Mouse (Mus musculus) forebrain, embryonic 16.5 days (tissue): ENCODE measurements at regions not wholly inside any gene's neighbourhood (a gene's known extent, or its start where the extent isn't known, plus 50 kb on each side); places are given as distances from the start of the nearest gene placed in this dataset.

ENCODE experiments used
- ATAC-seq: fragments of 200-750 bp; cut with Nextera tagmentation; 2 replicates; pipeline ENCODE4 v1.8.0; 2017; ENCODE audit warnings: mild to moderate bottlenecking, moderate library complexity
- H3K27ac ChIP-seq: fragments of 300-500 bp; sonication (generic); 2 replicates; pipeline ENCODE4 v1.5.1; 2014; ENCODE audit warnings: low read length, control low read depth
- H3K27me3 ChIP-seq: fragments of 300-500 bp; sonication (generic); replicated peaks from 2 replicates; pipeline ENCODE4 v1.6.1; 2014; ENCODE audit warnings: low read length; ENCODE audit not compliant: control insufficient read depth, insufficient read depth
- H3K36me3 ChIP-seq: fragments of 300-500 bp; sonication (generic); 2 replicates; pipeline ENCODE4 v1.6.1; 2014; ENCODE audit not compliant: control insufficient read depth, insufficient read depth
- H3K4me1 ChIP-seq: fragments of 300-500 bp; sonication (generic); replicated peaks from 2 replicates; pipeline ENCODE4 v1.6.1; 2014; ENCODE audit warnings: low read length; ENCODE audit not compliant: control insufficient read depth, insufficient read depth
- H3K4me2 ChIP-seq: fragments of 300-500 bp; sonication (generic); 2 replicates; pipeline ENCODE4 v1.6.1; 2014; ENCODE audit warnings: mild to moderate bottlenecking, low read length, control low read depth
- H3K4me3 ChIP-seq: fragments of 300-500 bp; sonication (generic); replicated peaks from 2 replicates; pipeline ENCODE4 v1.5.1; 2014; ENCODE audit warnings: mild to moderate bottlenecking, low read length, control low read depth
- H3K9ac ChIP-seq: fragments of 300-500 bp; sonication (generic); replicated peaks from 2 replicates; pipeline ENCODE4 v1.6.1; 2014; ENCODE audit warnings: low read depth, low read length, control low read depth
- H3K9me3 ChIP-seq: fragments of 300-500 bp; sonication (generic); 2 replicates; pipeline ENCODE4 v1.6.1; 2016; ENCODE audit warnings: low read length; ENCODE audit not compliant: control insufficient read depth
- WGBS: fragments of 180-500 bp; shearing (Covaris S2); extraction: QIAGEN DNeasy Blood & Tissue Kit; methylation state at CpG from one replicate; pipeline ENCODE4 v1.1.7; 2014; 5-methylcytosine and 5-hydroxymethylcytosine counted together

DNA sequence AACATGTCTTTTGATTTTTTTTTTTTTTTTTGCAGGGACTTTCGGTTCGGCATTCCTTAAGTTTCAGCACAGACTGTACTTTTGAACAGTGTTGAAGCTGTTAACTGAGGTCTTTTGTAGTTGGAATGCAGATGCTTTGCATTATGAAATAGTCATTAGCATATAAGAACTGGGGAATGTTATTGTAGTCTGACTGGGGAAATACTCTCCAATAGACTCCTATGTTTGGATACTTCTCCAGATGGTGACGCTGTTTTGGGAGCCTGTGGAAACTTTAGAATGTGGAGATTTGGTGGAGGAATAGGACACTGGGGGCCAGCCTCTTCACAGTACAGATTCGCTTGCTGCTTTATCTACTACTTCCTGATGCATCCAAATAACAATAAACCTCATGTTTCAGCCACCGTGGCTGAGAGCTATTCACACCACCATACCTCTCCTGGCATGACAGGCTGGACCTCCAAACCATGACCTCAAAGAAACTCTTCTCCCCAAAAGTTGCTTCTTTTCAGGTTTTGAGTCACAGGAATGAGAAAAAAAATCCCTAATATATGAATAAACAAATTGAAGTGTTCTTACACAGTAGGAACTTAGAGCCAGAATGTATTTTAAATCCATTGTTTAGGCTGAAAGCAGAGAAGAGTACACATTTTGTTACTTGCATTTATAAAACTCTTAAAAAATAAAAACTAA, 252.9 kb downstream of the Gm21750 start:
- Histone ChIP-seq H3K4me2 (no peak overlapping the region), H3K36me3 (no peaks in the 10 kb centered on the region), H3K27me3 (no peaks in the 10 kb centered on the region), H3K9me3 (no peaks in the 10 kb centered on the region), H3K27ac (no peak overlapping the region), H3K4me3 (no peak overlapping the region), H3K9ac (no peak overlapping the region), H3K4me1 (no peaks in the 10 kb centered on the region)
- ATAC-seq: no peak
- 76% methylated on average over 5 of the region's 5 CpGs for WGBS

DNA sequence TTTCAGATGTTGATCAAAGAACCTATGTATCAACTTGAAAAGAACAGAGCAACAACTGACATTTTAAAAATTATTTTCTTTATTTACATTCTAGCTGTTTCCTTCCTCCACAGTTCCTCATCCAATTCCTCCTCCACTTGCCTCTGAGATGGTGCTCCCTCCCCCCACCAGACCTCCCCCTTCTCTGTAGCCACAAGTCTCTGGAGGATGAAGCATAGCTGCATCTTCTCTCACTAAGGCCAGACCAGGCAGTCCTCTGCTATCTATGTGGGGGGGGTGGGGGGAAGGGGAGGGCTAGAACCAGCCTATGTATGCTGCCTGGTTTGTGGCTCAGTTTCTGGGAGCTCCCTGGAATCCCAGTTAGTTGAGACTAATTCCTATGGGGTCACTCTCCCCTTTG, 255.0 kb downstream of the Gm21750 start:
- no peaks in the 10 kb centered on the region for H3K4me1 ChIP-seq
- ATAC-seq: no peak
- no peak overlapping the region for H3K27ac ChIP-seq
- no peaks in the 10 kb centered on the region for H3K36me3 ChIP-seq
- H3K27me3 ChIP-seq: no peaks in the 10 kb centered on the region
- H3K4me3 ChIP-seq: no peak overlapping the region
- no peak overlapping the region for H3K9ac ChIP-seq
- no peak overlapping the region for H3K4me2 ChIP-seq
- H3K9me3 ChIP-seq: no peaks in the 10 kb centered on the region

DNA sequence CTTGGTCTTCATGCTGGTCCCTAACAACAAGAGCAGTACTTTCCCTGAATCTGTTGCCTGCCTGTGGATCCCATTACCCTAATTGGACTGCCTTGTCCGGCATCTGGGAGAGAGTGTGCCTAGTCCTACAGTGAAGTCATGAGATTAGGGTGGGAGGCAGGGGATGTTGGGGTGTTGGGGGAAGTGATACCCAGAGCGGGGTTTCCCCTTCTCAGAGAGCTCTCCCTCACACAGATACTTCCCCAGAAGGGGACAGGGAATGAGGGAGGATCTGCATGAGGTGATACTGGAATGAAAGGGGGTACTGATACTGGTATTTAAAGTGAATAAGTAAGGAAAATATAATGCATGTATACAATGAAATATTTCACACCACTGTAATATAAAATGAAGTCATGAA, 270.1 kb downstream of the Gm21750 start:
- Histone ChIP-seq H3K27me3 (no peaks in the 10 kb centered on the region), H3K9ac (no peak overlapping the region), H3K9me3 (no peaks in the 10 kb centered on the region), H3K4me1 (no peaks in the 10 kb centered on the region), H3K4me2 (no peak overlapping the region), H3K27ac (no peak overlapping the region), H3K36me3 (no peaks in the 10 kb centered on the region), H3K4me3 (no peak overlapping the region)
- 77% methylated on average over 2 of the region's 2 CpGs for WGBS
- no peak for ATAC-seq

- Histone ChIP-seq H3K9me3 (no peaks in the 10 kb centered on the region), H3K27ac (no peak overlapping the region), H3K27me3 (no peaks in the 10 kb centered on the region), H3K36me3 (no peaks in the 10 kb centered on the region), H3K4me1 (no peaks in the 10 kb centered on the region), H3K4me3 (no peak overlapping the region), H3K4me2 (no peak overlapping the region), H3K9ac (no peak overlapping the region)
- WGBS: 56% methylated on average over 2 of the region's 2 CpGs
- ATAC-seq: no peak
These were observed 286.3 kb downstream of the Gm21750 start for GRCm38 (mm10) chr14:73947316-73947715.

GRCm38 (mm10) chr14:73952511-73952910, 291.5 kb downstream of the Gm21750 start:
- H3K9ac ChIP-seq: no peak overlapping the region
- no peak for ATAC-seq
- no peak overlapping the region for H3K27ac ChIP-seq
- H3K27me3 ChIP-seq: no peaks in the 10 kb centered on the region
- WGBS: 79% methylated on average over 4 of the region's 4 CpGs
- no peaks in the 10 kb centered on the region for H3K9me3 ChIP-seq
- H3K36me3 ChIP-seq: no peaks in the 10 kb centered on the region
- no peak overlapping the region for H3K4me3 ChIP-seq
- no peak overlapping the region for H3K4me2 ChIP-seq
- no peaks in the 10 kb centered on the region for H3K4me1 ChIP-seq

- H3K9ac ChIP-seq: no peak overlapping the region
- no peak overlapping the region for H3K27ac ChIP-seq
- no peaks in the 10 kb centered on the region for H3K27me3 ChIP-seq
- ATAC-seq: no peak
- H3K4me3 ChIP-seq: no peak overlapping the region
- no peaks in the 10 kb centered on the region for H3K4me1 ChIP-seq
- H3K4me2 ChIP-seq: no peak overlapping the region
- no peaks in the 10 kb centered on the region for H3K9me3 ChIP-seq
- WGBS: 71% methylated on average over 1 of the region's 1 CpGs
- no peaks in the 10 kb centered on the region for H3K36me3 ChIP-seq
These were observed 317.7 kb downstream of the Gm21750 start for GRCm38 (mm10) chr14:73978694-73979093.

DNA sequence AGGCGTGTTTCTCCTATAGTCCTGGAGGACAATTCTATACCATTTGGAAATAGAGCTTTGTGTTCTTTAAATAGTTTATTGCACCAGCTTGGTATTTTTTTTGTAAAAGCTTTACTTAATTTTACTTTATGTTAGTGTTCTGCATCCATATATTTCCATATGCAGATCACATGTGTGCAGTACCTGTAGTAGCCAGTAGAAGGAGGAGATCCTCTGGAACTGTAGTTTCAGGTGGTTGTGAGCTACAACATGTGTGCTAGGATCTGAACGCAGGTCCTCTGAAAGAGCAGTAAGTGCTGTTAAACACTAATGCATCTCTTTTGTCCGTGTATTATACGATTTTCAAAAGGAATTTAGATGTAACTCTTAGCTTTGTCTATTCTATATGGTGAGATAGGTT, 335.2 kb downstream of the Gm21750 start:
- Histone ChIP-seq H3K27me3 (no peaks in the 10 kb centered on the region), H3K9me3 (no peaks in the 10 kb centered on the region), H3K27ac (no peak overlapping the region), H3K4me3 (no peak overlapping the region), H3K4me2 (no peak overlapping the region), H3K9ac (no peak overlapping the region), H3K36me3 (no peaks in the 10 kb centered on the region), H3K4me1 (no peaks in the 10 kb centered on the region)
- no peak for ATAC-seq
- WGBS: 91% methylated on average over 4 of the region's 4 CpGs

DNA sequence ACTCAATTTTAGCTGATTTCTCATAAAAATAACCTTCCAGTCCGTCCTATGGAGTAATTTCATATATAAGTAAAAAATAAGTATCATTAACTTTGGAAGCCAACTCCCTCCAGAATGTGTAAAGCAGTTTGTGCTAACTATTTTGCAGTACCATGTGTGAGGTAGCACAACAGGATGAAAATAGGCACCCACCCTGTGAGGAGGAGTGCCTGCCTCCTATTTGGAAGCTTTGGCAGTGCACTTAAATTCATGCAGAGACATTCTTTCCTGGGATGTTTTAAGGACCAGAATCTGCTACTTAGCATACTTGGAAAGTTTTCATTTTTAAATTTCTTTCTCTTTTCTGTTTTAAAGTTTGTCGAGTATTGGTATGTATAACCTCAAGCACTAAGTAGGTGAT, 336.8 kb downstream of the Gm21750 start:
- 88% methylated on average over 2 of the region's 2 CpGs for WGBS

GRCm38 (mm10) chr14:73999409-73999909, 338.4 kb downstream of the Gm21750 start:
- Histone ChIP-seq H3K4me2 (no peak overlapping the region), H3K9me3 (no peaks in the 10 kb centered on the region), H3K36me3 (no peaks in the 10 kb centered on the region), H3K27me3 (no peaks in the 10 kb centered on the region), H3K4me3 (no peak overlapping the region), H3K27ac (no peak overlapping the region), H3K9ac (no peak overlapping the region), H3K4me1 (no peaks in the 10 kb centered on the region)
- ATAC-seq: no peak
- 49% methylated on average over 2 of the region's 2 CpGs for WGBS

More for the DNA sequence above, 336.8 kb downstream of the Gm21750 start:
- no peaks in the 10 kb centered on the region for H3K36me3 ChIP-seq
- no peaks in the 10 kb centered on the region for H3K4me1 ChIP-seq
- ATAC-seq: no peak
- no peak overlapping the region for H3K4me2 ChIP-seq
- no peak overlapping the region for H3K4me3 ChIP-seq
- no peaks in the 10 kb centered on the region for H3K9me3 ChIP-seq
- H3K27ac ChIP-seq: no peak overlapping the region
- H3K27me3 ChIP-seq: no peaks in the 10 kb centered on the region
- no peak overlapping the region for H3K9ac ChIP-seq

- Histone ChIP-seq H3K27me3 (no peaks in the 10 kb centered on the region), H3K4me1 (no peaks in the 10 kb centered on the region), H3K4me3 (no peak overlapping the region), H3K4me2 (no peak overlapping the region), H3K36me3 (no peaks in the 10 kb centered on the region), H3K9ac (no peak overlapping the region), H3K27ac (no peak overlapping the region), H3K9me3 (no peaks in the 10 kb centered on the region)
- no peak for ATAC-seq
- 95% methylated on average over 4 of the region's 4 CpGs for WGBS
These were observed 345.9 kb downstream of the Gm21750 start for GRCm38 (mm10) chr14:74006911-74007310.
